Mouse (Mus musculus): ENCODE data around the gene Gm10065. TPM values are rescaled to one million over a fixed set of nuclear protein-coding genes. Genes with fewer than 3 reads are reported as not detected.
"Not testable (repeated sequence)": the region's sequence is repeated elsewhere in the genome, so short reads cannot be mapped to it uniquely, and the experiment has no call there.

Gene Gm10065
- total RNA-seq (2021), result not detected

- intact Hi-C loops (cut with DNase I), result loop anchor here (2.0 kb wide), 2 partner anchors 52 to 76 kb away; partner anchors contain the start of genes Zkscan3 and Zkscan8
- DNase-seq (ENCODE audit: low spot score in 2 of 2), result peak; percentile 77 to 80
These were observed at the start of gene Gm10065, which contains the start of gene Zkscan4 for GRCm38 (mm10) chr13:21478759-21479670. Gene Gm10065, minus strand, starts transcription at chr13:21479441. Gene Zkscan4, plus strand, starts transcription at chr13:21478907.

GRCm38 (mm10) chr13:21506221-21506649, 27.0 kb upstream of the Gm10065 start:
- DNase-seq (ENCODE audit: low spot score in 2 of 2), result peak; percentile 68 to 74
- intact Hi-C loops (cut with DNase I), result loop anchor here (2.0 kb wide), 2 partner anchors 25 to 53 kb away; partner anchors contain the start of genes Zkscan8 and Zscan26

GRCm38 (mm10) chr13:21502296-21502695, 23.1 kb upstream of the Gm10065 start:
- intact Hi-C loops (cut with DNase I), result no loop called here
- no peak for DNase-seq (ENCODE audit: low spot score in 2 of 2)

GRCm38 (mm10) chr13:21501182-21501581, 21.9 kb upstream of the Gm10065 start, which contains the start of gene Gm11273:
Gene Gm11273, minus strand, starts transcription at chr13:21501418.
- intact Hi-C loops (cut with DNase I), result not testable (repeated sequence)

GRCm38 (mm10) chr13:21495080-21495479, 15.8 kb upstream of the Gm10065 start, which contains the start of gene AK157302:
Gene AK157302, plus strand, starts transcription at chr13:21495223.
- intact Hi-C loops (cut with DNase I), result no loop called here

More at GRCm38 (mm10) chr13:21501182-21501581, 21.9 kb upstream of the Gm10065 start, which contains the start of gene Gm11273:
- DNase-seq (ENCODE audit: low spot score in 2 of 2), result not testable (repeated sequence)

GRCm38 (mm10) chr13:21492847-21493246, 13.6 kb upstream of the Gm10065 start:
- intact Hi-C loops (cut with DNase I), result no loop called here
- DNase-seq (ENCODE audit: low spot score in 2 of 2), result no peak

More at GRCm38 (mm10) chr13:21495080-21495479, 15.8 kb upstream of the Gm10065 start, which contains the start of gene AK157302:
- DNase-seq (ENCODE audit: low spot score in 2 of 2), result no peak

- no peak for DNase-seq (ENCODE audit: low spot score in 2 of 2)
- intact Hi-C loops (cut with DNase I), result no loop called here
These were observed 7.6 kb upstream of the Gm10065 start for GRCm38 (mm10) chr13:21486881-21487280.

- intact Hi-C loops (cut with DNase I), result no loop called here
- no peak for DNase-seq (ENCODE audit: low spot score in 2 of 2)
These were observed 6.8 kb downstream of the Gm10065 start for GRCm38 (mm10) chr13:21472427-21472826.

- intact Hi-C loops (cut with DNase I), result no loop called here
- DNase-seq (ENCODE audit: low spot score in 2 of 2), result no peak
These were observed 10.1 kb downstream of the Gm10065 start for GRCm38 (mm10) chr13:21469097-21469496.

GRCm38 (mm10) chr13:21468061-21469019, 10.9 kb downstream of the Gm10065 start, which contains the start of gene Nkapl:
Gene Nkapl, minus strand, starts transcription at chr13:21468509.
- intact Hi-C loops (cut with DNase I), result no loop called here

GRCm38 (mm10) chr13:21467336-21467735, 11.9 kb downstream of the Gm10065 start:
- DNase-seq (ENCODE audit: low spot score in 2 of 2), result no peak
- intact Hi-C loops (cut with DNase I), result no loop called here

More at GRCm38 (mm10) chr13:21468061-21469019, 10.9 kb downstream of the Gm10065 start, which contains the start of gene Nkapl:
- DNase-seq (ENCODE audit: low spot score in 2 of 2), result peak; percentile 76 to 80

GRCm38 (mm10) chr13:21462516-21462915, 16.7 kb downstream of the Gm10065 start:
- intact Hi-C loops (cut with DNase I); DNase-seq (ENCODE audit: low spot score in 2 of 2): not testable (repeated sequence)

GRCm38 (mm10) chr13:21456347-21456746, 22.9 kb downstream of the Gm10065 start:
- intact Hi-C loops (cut with DNase I), result no loop called here
- DNase-seq (ENCODE audit: low spot score in 2 of 2), result no peak

- intact Hi-C loops (cut with DNase I), result no loop called here
- DNase-seq (ENCODE audit: low spot score in 2 of 2), result no peak
These were observed 25.1 kb downstream of the Gm10065 start for GRCm38 (mm10) chr13:21454133-21454532.

GRCm38 (mm10) chr13:21453449-21453848, 25.8 kb downstream of the Gm10065 start, which contains the start of gene Zscan26:
Gene Zscan26, minus strand, starts transcription at chr13:21453730.
- DNase-seq (ENCODE audit: low spot score in 2 of 2), result peak; percentile 86 to 87
- intact Hi-C loops (cut with DNase I), result loop anchor here (2.0 kb wide), 3 partner anchors 45 to 91 kb away; partner anchors contain the start of gene Zscan12

GRCm38 (mm10) chr13:21453042-21453441, 26.2 kb downstream of the Gm10065 start:
- DNase-seq (ENCODE audit: low spot score in 2 of 2), result no peak
- intact Hi-C loops (cut with DNase I), result loop anchor here (2.0 kb wide), 3 partner anchors 44 to 90 kb away; partner anchors contain the start of gene Zscan12

- DNase-seq (ENCODE audit: low spot score in 2 of 2), result no peak
- intact Hi-C loops (cut with DNase I), result no loop called here
These were observed 31.2 kb downstream of the Gm10065 start for GRCm38 (mm10) chr13:21447856-21448614.

GRCm38 (mm10) chr13:21446796-21447195, 32.4 kb downstream of the Gm10065 start:
- no peak for DNase-seq (ENCODE audit: low spot score in 2 of 2)
- intact Hi-C loops (cut with DNase I), result no loop called here
